Mouse (Mus musculus): ENCODE measurements around the gene Mettl2.

DNA sequence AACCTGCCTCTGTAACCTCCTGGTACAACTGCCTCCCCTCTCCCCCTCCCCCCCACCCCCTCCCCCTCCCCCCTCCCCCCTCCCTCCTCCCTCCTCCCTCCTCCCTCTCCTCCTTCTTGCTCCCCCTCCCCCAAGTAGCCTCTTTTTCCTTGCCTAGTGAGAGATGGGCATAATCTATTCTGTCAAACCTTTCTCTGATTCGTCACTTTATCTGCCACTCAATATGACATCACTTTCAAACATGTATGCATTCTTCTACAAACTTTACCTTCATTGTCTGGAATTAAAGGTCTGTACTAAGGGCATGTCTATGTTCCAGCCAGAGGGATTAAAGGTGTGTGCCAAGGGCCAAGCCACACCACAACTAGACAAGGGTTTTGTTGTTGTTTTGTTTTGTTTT, 23.5 kb downstream of the Mettl2 start:
- TF ChIP-seq POLR2A (IDR thresholded peaks at IDR 0.05; ENCODE audit: borderline replicate concordance, insufficient read depth, low read length) (no peak), CTCF (IDR thresholded peaks at IDR 0.05; ENCODE audit: borderline replicate concordance, insufficient read depth, low read depth, low read length) (no peak)

Measured in cerebellum, adult 2 months (tissue).